Mouse (Mus musculus) heart, postnatal 10 days (tissue): Measurements from ENCODE around the gene Ldlrad3. TPM values are rescaled to one million over a fixed set of nuclear protein-coding genes. Genes with fewer than 3 reads are reported as not detected.

Source experiments
- DNase-seq, 2 experiments: peaks; one replicate each; pipeline ENCODE4 v3.0.0; 2021
- intact Hi-C: fragments of 180-260 bp; cut with DNase I; formaldehyde crosslinking; loops from one replicate; pipeline ENCODE4 v1.15.1; 2025
- total RNA-seq, 2 experiments: library from RNA; stranded (reverse); gene quantifications; 2 replicates each; pipeline ENCODE4 v1.2.3; 2021

The Ldlrad3 gene
- total RNA-seq = 10 to 100 TPM in 1 of 2 experiments, 1 to 10 TPM in 1; 9.2 to 10.3 TPM

GRCm38 (mm10) chr2:102185951-102186561, at the start of gene Ldlrad3:
Gene Ldlrad3 (minus strand): TSS chr2:102186385.
- intact Hi-C loops = loop anchor here (5.0 kb wide), 1 partner anchor 106 kb away; no protein-coding TSS in a partner anchor
- peak; percentile 93 to 95 for DNase-seq

GRCm38 (mm10) chr2:102231470-102231869, 45.3 kb upstream of the Ldlrad3 start:
- intact Hi-C loops = no loop called here
- peak; percentile 13 to 30 for DNase-seq

GRCm38 (mm10) chr2:102229126-102229525, 42.9 kb upstream of the Ldlrad3 start:
- intact Hi-C loops = no loop called here
- peak; percentile 17 to 26 for DNase-seq

DNA sequence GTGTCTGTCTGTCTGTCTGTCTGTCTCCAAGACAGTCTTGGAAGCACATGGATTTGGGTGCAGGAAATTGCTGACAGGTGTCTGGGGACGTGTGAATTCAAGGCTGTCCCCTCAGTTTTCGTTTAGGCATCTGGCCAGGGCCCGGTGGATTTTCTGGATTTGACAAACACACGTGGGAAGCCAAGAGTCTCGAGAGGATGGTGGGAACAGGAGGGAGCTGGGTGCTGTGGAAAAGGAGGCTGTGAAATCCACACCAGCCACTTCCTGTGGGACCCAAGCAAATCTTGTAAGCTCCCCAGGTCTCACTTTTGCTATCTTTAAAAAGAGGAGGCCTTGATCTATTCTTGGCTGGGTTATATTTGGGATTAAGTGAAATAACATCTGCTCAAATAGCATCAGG, 42.1 kb upstream of the Ldlrad3 start:
- DNase-seq = peak in 1 of 2 experiments; percentile 7
- intact Hi-C loops = no loop called here

DNA sequence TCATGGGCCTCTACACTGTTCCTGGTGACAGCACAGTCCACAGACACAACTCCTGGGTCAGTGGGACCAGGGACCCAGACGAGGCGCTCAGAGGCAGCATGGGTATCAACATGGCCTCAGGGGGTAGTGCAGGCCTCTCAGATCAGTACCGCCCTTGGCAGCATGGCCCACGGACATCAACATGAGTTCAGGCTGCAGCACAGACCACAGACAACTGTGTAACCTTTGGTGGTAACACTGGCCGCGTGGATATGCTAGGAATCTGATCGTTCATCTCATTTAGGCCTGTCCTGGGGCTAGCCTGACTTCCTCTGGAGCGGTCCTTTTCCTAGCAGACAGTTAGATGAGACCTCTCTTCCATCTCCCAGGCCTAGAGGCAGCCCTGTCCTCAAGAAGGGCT, 41.7 kb upstream of the Ldlrad3 start:
- DNase-seq = no peak
- intact Hi-C loops = no loop called here

DNA sequence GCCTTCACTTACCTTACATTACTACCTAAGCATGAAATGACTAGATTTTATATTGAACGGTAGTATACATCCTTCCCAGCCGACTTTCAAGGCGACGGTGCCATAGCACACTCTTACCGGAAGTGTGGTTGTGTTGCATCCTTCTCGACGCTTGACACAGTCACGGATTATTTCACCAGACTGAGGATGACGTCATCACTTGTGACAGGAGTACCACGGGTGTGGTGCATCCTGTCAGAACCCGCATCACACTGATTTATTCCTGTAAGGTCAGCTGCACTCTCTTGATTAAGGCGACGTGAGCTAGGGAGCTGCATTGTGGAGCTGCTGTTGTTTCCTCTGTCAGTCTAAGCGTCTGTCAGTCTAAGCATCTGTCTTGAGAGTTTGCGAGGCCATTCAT, 40.1 kb upstream of the Ldlrad3 start:
- no peak for DNase-seq
- intact Hi-C loops = no loop called here

- intact Hi-C loops = no loop called here
- DNase-seq = no peak
These were observed 37.4 kb upstream of the Ldlrad3 start for GRCm38 (mm10) chr2:102223355-102224128.

GRCm38 (mm10) chr2:102222749-102223148, 36.6 kb upstream of the Ldlrad3 start:
- DNase-seq = no peak
- intact Hi-C loops = no loop called here

DNA sequence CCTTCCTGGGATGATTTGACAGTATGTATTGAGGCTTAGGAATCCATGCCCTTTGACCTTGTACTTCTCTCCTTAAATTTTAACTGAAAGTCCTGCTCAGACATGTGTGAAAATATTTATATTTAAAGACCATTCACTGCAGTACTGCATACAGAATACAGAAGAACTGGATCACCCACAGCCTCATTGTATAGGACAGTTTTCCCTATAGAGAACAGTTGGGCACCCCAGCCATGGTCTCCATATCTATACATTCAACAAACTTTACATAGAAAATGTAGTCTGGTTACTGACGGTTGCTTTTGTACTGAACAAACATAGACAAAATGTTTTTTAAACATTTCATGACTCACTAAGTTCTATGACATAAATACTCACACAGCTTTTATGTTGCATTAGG, 30.6 kb upstream of the Ldlrad3 start:
- intact Hi-C loops = no loop called here
- DNase-seq = no peak

- intact Hi-C loops = no loop called here
- DNase-seq = no peak
These were observed 25.9 kb upstream of the Ldlrad3 start for GRCm38 (mm10) chr2:102212096-102212495.

GRCm38 (mm10) chr2:102205672-102206399, 19.7 kb upstream of the Ldlrad3 start:
- intact Hi-C loops = no loop called here
- DNase-seq = no peak

- intact Hi-C loops = no loop called here
- DNase-seq = no peak
These were observed 17.3 kb upstream of the Ldlrad3 start for GRCm38 (mm10) chr2:102203478-102203877.

DNA sequence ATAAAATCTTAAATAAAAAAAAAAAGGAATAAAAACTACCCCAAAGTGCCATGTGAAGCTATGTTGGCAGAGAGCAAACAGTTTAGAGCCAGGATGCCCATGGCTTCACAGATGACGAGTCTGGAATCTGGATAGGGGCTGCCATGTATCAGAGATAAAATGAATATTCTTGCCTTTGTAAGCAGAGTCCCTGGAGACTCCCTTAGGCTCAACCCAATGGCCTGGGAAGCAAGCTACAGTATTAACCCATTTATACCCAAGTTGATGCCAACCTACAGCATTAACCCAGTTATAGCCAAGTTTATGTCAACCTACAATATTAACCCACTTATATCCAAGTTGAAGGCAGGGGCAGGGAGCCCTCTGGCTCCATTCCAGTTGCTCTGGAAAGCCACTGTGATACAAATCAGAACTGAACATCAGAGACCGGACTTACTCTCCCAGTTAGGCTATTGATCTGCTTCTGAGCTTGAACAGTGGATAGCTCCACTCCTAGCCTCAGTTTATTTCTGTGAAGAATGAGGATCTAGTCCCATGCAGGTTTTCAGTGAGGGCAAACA, 16.1 kb upstream of the Ldlrad3 start:
- intact Hi-C loops = no loop called here
- DNase-seq = no peak

- intact Hi-C loops = no loop called here
- peak; percentile 16 to 27 for DNase-seq
These were observed 15.2 kb upstream of the Ldlrad3 start for GRCm38 (mm10) chr2:102201198-102201948.

- intact Hi-C loops = no loop called here
- DNase-seq = no peak
These were observed 11.1 kb upstream of the Ldlrad3 start for GRCm38 (mm10) chr2:102197332-102197731.

- intact Hi-C loops = no loop called here
- peak; percentile 48 to 52 for DNase-seq
These were observed 10.5 kb upstream of the Ldlrad3 start for GRCm38 (mm10) chr2:102196709-102197108.

DNA sequence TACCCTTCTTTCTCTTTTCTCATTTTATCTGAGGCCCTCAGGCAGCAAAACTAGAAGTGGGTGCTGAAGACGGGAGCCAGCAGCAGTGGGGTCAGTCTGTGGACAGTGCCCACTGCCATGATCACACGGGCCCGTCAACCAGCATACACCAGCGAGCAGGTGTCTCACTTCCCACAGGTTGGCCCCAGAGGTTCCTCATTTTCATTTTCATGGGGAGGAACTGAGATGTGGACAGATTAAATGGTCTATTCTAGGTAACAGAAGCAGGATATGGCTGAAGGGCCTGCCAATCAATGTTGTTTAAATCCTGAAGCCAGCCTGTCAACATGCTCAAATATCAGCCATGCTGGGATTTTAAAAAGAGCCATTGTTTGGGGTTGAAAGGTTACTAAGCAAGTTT, 9.3 kb upstream of the Ldlrad3 start:
- intact Hi-C loops = no loop called here
- no peak for DNase-seq

GRCm38 (mm10) chr2:102194247-102194646, 8.1 kb upstream of the Ldlrad3 start:
- intact Hi-C loops = no loop called here
- no peak for DNase-seq

GRCm38 (mm10) chr2:102192943-102193820, 7.0 kb upstream of the Ldlrad3 start:
- DNase-seq = no peak
- intact Hi-C loops = no loop called here

- no peak for DNase-seq
- intact Hi-C loops = no loop called here
These were observed 5.6 kb upstream of the Ldlrad3 start for GRCm38 (mm10) chr2:102191736-102192135.
